Mouse (Mus musculus): ENCODE data around the gene Sms. TPM values are rescaled to one million over a fixed set of nuclear protein-coding genes. Genes with fewer than 3 reads are reported as not detected.

The Sms gene
- polyA plus RNA-seq, 1 experiment from 2014 or later: 56.6 TPM

- Histone ChIP-seq H3K4me1 (replicated peaks; ENCODE audit: control insufficient read depth, insufficient read depth, low read length) (0 out of 2 replicates have a peak, but pooled peaks cover 3% of the 10 kb centered on the region), H3K27me3 (replicated peaks; ENCODE audit: control insufficient read depth, insufficient read depth, low read length) (no peaks in the 10 kb centered on the region), H3K4me2 (ENCODE audit: low read length) (peak overlapping the region; percentile 48), H3K36me3 (ENCODE audit: control insufficient read depth, insufficient read depth, low read length) (no peaks in the 10 kb centered on the region), H3K9ac (ENCODE audit: low read length) (no peak overlapping the region; the same call in 1 of the 2 replicates), H3K4me3 (ENCODE audit: low read depth, low read length) (peak overlapping the region; percentile 51), H3K9me3 (ENCODE audit: control insufficient read depth, low read length) (no peaks in the 10 kb centered on the region), H3K27ac (ENCODE audit: low read depth) (no peak overlapping the region)
- ATAC-seq (replicated peaks; ENCODE audit: low FRiP score, low TSS enrichment, low read depth): no peak
- DNase-seq (ENCODE audit: low spot score): no peak
- 14% methylated on average over 9 of the region's 9 CpGs for WGBS
Observed at GRCm38 (mm10) chrX:157489871-157490721, 2.0 kb downstream of the Sms start.

- Histone ChIP-seq H3K27ac (ENCODE audit: low read depth) (no peak overlapping the region), H3K36me3 (ENCODE audit: control insufficient read depth, insufficient read depth, low read length) (no peaks in the 10 kb centered on the region), H3K27me3 (replicated peaks; ENCODE audit: control insufficient read depth, insufficient read depth, low read length) (no peaks in the 10 kb centered on the region), H3K9me3 (ENCODE audit: control insufficient read depth, low read length) (no peaks in the 10 kb centered on the region), H3K4me2 (ENCODE audit: low read length) (no peak overlapping the region), H3K9ac (ENCODE audit: low read length) (no peak overlapping the region), H3K4me3 (ENCODE audit: low read depth, low read length) (no peak overlapping the region), H3K4me1 (replicated peaks; ENCODE audit: control insufficient read depth, insufficient read depth, low read length) (0 out of 2 replicates have a peak, but pooled peaks cover 3% of the 10 kb centered on the region)
- ATAC-seq (replicated peaks; ENCODE audit: low FRiP score, low TSS enrichment, low read depth) (no peak), DNase-seq (ENCODE audit: low spot score) (no peak)
- 84% methylated on average over 3 of the region's 3 CpGs for WGBS
Observed at GRCm38 (mm10) chrX:157488831-157489230, 3.3 kb downstream of the Sms start.

- Histone ChIP-seq H3K4me2 (ENCODE audit: low read length) (no peak overlapping the region), H3K36me3 (ENCODE audit: control insufficient read depth, insufficient read depth, low read length) (no peaks in the 10 kb centered on the region), H3K27me3 (replicated peaks; ENCODE audit: control insufficient read depth, insufficient read depth, low read length) (no peaks in the 10 kb centered on the region), H3K27ac (ENCODE audit: low read depth) (no peak overlapping the region), H3K9me3 (ENCODE audit: control insufficient read depth, low read length) (no peaks in the 10 kb centered on the region), H3K4me1 (replicated peaks; ENCODE audit: control insufficient read depth, insufficient read depth, low read length) (0 out of 2 replicates have a peak, but pooled peaks cover 3% of the 10 kb centered on the region), H3K9ac (ENCODE audit: low read length) (no peak overlapping the region), H3K4me3 (ENCODE audit: low read depth, low read length) (no peak overlapping the region)
- WGBS: 69% methylated on average over 2 of the region's 2 CpGs
- ATAC-seq (replicated peaks; ENCODE audit: low FRiP score, low TSS enrichment, low read depth): no peak
- DNase-seq (ENCODE audit: low spot score): no peak
Observed at GRCm38 (mm10) chrX:157486765-157487164, 5.3 kb downstream of the Sms start.

DNA sequence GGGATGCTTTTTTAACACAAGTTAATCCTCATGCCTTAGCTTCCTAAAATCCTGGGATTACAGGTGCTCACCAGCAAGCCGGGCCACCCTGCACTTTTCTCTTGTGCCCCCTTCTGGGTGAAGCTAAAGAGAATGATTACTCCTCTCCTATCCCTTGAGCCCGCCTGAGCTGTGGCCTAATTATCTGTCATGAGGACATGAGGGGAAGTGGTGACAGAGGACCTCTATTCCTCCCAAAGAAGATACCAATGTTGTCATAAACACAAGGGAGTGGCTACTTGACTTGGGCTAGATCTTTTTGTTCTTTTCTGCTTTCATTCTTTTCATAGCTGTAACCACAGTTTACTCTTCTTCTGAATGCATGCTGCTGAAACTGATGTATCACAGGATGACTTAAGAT, 9.2 kb downstream of the Sms start:
- 75% methylated on average over 2 of the region's 2 CpGs for WGBS
- Histone ChIP-seq H3K4me2 (ENCODE audit: low read length) (no peak overlapping the region), H3K4me3 (ENCODE audit: low read depth, low read length) (no peak overlapping the region), H3K27me3 (replicated peaks; ENCODE audit: control insufficient read depth, insufficient read depth, low read length) (no peaks in the 10 kb centered on the region), H3K9ac (ENCODE audit: low read length) (no peak overlapping the region), H3K9me3 (ENCODE audit: control insufficient read depth, low read length) (no peaks in the 10 kb centered on the region), H3K36me3 (ENCODE audit: control insufficient read depth, insufficient read depth, low read length) (no peaks in the 10 kb centered on the region), H3K4me1 (replicated peaks; ENCODE audit: control insufficient read depth, insufficient read depth, low read length) (no peaks in the 10 kb centered on the region), H3K27ac (ENCODE audit: low read depth) (no peak overlapping the region)
- ATAC-seq (replicated peaks; ENCODE audit: low FRiP score, low TSS enrichment, low read depth) (no peak), DNase-seq (ENCODE audit: low spot score) (no peak)

GRCm38 (mm10) chrX:157481860-157482259, 10.2 kb downstream of the Sms start:
- Histone ChIP-seq H3K4me2 (ENCODE audit: low read length) (no peak overlapping the region), H3K4me3 (ENCODE audit: low read depth, low read length) (no peak overlapping the region), H3K9me3 (ENCODE audit: control insufficient read depth, low read length) (no peaks in the 10 kb centered on the region), H3K4me1 (replicated peaks; ENCODE audit: control insufficient read depth, insufficient read depth, low read length) (no peaks in the 10 kb centered on the region), H3K36me3 (ENCODE audit: control insufficient read depth, insufficient read depth, low read length) (no peaks in the 10 kb centered on the region), H3K27ac (ENCODE audit: low read depth) (no peak overlapping the region), H3K9ac (ENCODE audit: low read length) (no peak overlapping the region), H3K27me3 (replicated peaks; ENCODE audit: control insufficient read depth, insufficient read depth, low read length) (no peaks in the 10 kb centered on the region)
- ATAC-seq (replicated peaks; ENCODE audit: low FRiP score, low TSS enrichment, low read depth) (no peak), DNase-seq (ENCODE audit: low spot score) (no peak)
- WGBS: 62% methylated on average over 2 of the region's 2 CpGs

DNA sequence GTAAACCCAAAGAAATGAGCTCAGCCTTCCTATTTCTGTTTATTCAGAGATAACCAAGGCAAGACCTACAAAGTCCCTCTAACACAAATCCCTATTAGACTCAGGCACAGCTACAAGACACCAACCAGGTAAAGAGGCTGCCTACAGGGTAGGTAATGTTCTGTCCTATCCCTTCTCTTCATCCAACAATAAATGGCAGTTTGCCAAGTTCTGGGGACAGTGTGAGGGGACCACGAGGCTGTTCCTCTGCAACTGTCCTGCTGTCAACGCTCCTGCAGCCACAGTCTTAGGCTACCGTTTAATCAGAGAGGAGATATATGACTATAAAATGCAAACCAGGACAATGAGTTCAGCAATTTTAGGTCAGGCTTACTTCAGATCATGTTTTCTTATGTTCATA, 14.8 kb downstream of the Sms start:
- Histone ChIP-seq H3K9me3 (ENCODE audit: control insufficient read depth, low read length) (no peaks in the 10 kb centered on the region), H3K4me1 (replicated peaks; ENCODE audit: control insufficient read depth, insufficient read depth, low read length) (no peaks in the 10 kb centered on the region), H3K36me3 (ENCODE audit: control insufficient read depth, insufficient read depth, low read length) (no peaks in the 10 kb centered on the region), H3K4me2 (ENCODE audit: low read length) (no peak overlapping the region), H3K27ac (ENCODE audit: low read depth) (no peak overlapping the region), H3K27me3 (replicated peaks; ENCODE audit: control insufficient read depth, insufficient read depth, low read length) (no peaks in the 10 kb centered on the region), H3K4me3 (ENCODE audit: low read depth, low read length) (no peak overlapping the region), H3K9ac (ENCODE audit: low read length) (no peak overlapping the region)
- DNase-seq (ENCODE audit: low spot score): no peak
- 69% methylated on average over 3 of the region's 3 CpGs for WGBS
- ATAC-seq (replicated peaks; ENCODE audit: low FRiP score, low TSS enrichment, low read depth): no peak

DNA sequence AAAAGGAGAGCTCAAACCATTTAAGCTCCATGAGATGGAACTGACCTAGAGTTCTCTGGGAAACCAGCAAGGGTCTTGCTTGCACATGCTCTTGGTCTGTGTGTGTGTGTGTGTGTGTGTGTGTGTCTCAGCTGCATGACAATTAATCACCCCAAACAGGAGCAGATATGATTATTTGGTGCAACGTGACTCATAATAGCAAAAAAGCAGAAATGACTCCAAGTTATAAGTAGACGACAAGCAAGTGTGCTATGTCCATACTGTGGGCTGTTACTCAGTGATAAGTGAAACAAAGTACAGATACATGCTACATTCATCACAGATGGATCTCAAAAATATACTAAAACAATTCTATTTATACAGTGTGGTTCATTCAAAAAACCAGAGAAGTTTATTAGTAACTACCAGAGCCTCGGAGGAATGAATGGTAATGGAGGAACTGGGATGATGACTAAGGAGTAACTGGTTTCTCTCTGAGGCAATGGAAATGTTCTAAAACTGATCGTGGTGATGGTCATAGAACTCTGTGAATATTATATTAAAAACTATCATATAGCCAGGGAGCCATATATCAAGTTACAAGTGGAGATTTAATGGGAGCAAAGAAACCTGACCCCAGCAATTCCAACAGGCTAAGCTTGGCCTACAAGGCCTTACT, 15.8 kb downstream of the Sms start:
- 78% methylated on average over 4 of the region's 4 CpGs for WGBS

DNA sequence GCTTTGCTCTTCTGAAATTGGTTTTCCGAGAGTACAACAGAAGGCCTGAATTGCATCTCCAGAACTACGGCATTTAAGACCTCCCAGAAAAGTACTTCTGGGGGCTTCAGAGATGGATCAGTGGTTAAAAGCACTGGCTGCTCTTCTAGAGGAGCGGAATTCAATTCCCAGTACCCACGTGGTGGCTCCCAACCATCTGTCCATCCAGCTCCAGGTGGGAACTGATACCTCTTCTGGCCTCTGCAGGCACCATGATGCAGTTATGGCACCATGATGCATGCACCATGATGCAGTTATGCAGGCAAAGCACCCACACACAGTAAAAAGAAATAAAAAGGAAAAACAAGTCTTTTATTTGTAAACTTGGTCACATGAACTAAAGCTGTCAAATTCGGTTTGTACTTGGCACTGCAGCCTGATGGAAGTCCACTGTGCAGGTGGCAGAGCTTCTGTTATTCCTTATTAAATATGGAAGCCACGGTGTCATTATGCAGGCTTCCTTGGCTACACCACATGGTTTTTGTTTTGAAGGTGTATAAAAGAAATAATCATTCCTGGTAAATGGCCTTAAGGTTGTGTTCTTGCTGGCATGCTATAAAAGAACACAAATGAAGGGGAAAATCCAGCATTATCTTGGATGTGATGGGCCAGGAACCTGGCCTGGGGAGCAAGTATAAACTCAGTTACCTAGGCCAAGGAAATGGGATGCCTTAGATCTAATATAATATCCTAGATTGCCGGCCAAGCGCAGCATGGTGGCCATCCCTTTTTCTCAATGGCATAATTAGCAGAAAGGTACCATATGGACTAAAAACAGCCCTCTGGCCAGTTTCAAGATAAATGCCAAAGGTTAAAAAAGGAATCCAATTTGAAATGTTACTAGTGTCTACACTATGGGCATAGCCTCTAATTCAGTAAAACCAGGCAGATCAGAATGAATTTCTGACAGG, 20.1 kb downstream of the Sms start:
- Histone ChIP-seq H3K9ac (ENCODE audit: low read length) (no peak overlapping the region), H3K4me1 (replicated peaks; ENCODE audit: control insufficient read depth, insufficient read depth, low read length) (no peaks in the 10 kb centered on the region), H3K4me3 (ENCODE audit: low read depth, low read length) (no peak overlapping the region), H3K4me2 (ENCODE audit: low read length) (no peak overlapping the region), H3K36me3 (ENCODE audit: control insufficient read depth, insufficient read depth, low read length) (no peaks in the 10 kb centered on the region), H3K9me3 (ENCODE audit: control insufficient read depth, low read length) (no peaks in the 10 kb centered on the region), H3K27ac (ENCODE audit: low read depth) (no peak overlapping the region), H3K27me3 (replicated peaks; ENCODE audit: control insufficient read depth, insufficient read depth, low read length) (no peaks in the 10 kb centered on the region)
- 89% methylated on average over 8 of the region's 8 CpGs for WGBS
- DNase-seq (ENCODE audit: low spot score): no peak
- no peak for ATAC-seq (replicated peaks; ENCODE audit: low FRiP score, low TSS enrichment, low read depth)

More for the DNA sequence above, 15.8 kb downstream of the Sms start:
- Histone ChIP-seq H3K36me3 (ENCODE audit: control insufficient read depth, insufficient read depth, low read length) (no peaks in the 10 kb centered on the region), H3K9me3 (ENCODE audit: control insufficient read depth, low read length) (no peaks in the 10 kb centered on the region), H3K27ac (ENCODE audit: low read depth) (no peak overlapping the region), H3K4me2 (ENCODE audit: low read length) (no peak overlapping the region), H3K9ac (ENCODE audit: low read length) (no peak overlapping the region), H3K27me3 (replicated peaks; ENCODE audit: control insufficient read depth, insufficient read depth, low read length) (no peaks in the 10 kb centered on the region), H3K4me3 (ENCODE audit: low read depth, low read length) (no peak overlapping the region), H3K4me1 (replicated peaks; ENCODE audit: control insufficient read depth, insufficient read depth, low read length) (no peaks in the 10 kb centered on the region)
- ATAC-seq (replicated peaks; ENCODE audit: low FRiP score, low TSS enrichment, low read depth) (no peak), DNase-seq (ENCODE audit: low spot score) (no peak)

Measured in intestine, embryonic 14.5 days (tissue).